Mouse (Mus musculus) brown adipose tissue, adult 24 weeks (tissue): ENCODE data around the gene Mybpc3. TPM values are rescaled to one million over a fixed set of nuclear protein-coding genes. Genes with fewer than 3 reads are reported as not detected.

ENCODE experiments used
- H3K27ac ChIP-seq: fragments of 200-500 bp; replicated peaks from 2 replicates; pipeline ENCODE4 v1.5.1; 2012; ENCODE audit warnings: low read depth, mild to moderate bottlenecking, low read length
- H3K4me1 ChIP-seq: fragments of 200-500 bp; 2 replicates; pipeline ENCODE4 v1.6.1; 2012; ENCODE audit warnings: low read length, mixed read lengths; ENCODE audit not compliant: control insufficient read depth, insufficient read depth, insufficient read length
- H3K4me3 ChIP-seq: fragments of 200-500 bp; 2 replicates; pipeline ENCODE4 v1.5.1; 2012; ENCODE audit warnings: low read depth, mild to moderate bottlenecking, low read length, moderate library complexity; ENCODE audit not compliant: insufficient read depth
- polyA plus RNA-seq: library from polyadenylated mRNA; stranded (reverse); fragments of >200 nt; gene quantifications from 2 replicates; pipeline ENCODE4 v1.2.4, GENCODE M21; 2012; ENCODE audit not compliant: missing spikeins, insufficient read depth, insufficient read length

The Mybpc3 gene
- polyA plus RNA-seq, 1 experiment: not detected

- no peaks in the 10 kb centered on the region for H3K4me1 ChIP-seq
- no peak overlapping the region for H3K4me3 ChIP-seq
- no peak overlapping the region for H3K27ac ChIP-seq
Measured at GRCm38 (mm10) chr2:91125101-91125500, 7.2 kb downstream of the Mybpc3 start.

- H3K4me3 ChIP-seq: no peak overlapping the region
- H3K27ac ChIP-seq: no peak overlapping the region
- H3K4me1 ChIP-seq: no peaks in the 10 kb centered on the region
Measured at GRCm38 (mm10) chr2:91128761-91129160, 10.8 kb downstream of the Mybpc3 start.

DNA sequence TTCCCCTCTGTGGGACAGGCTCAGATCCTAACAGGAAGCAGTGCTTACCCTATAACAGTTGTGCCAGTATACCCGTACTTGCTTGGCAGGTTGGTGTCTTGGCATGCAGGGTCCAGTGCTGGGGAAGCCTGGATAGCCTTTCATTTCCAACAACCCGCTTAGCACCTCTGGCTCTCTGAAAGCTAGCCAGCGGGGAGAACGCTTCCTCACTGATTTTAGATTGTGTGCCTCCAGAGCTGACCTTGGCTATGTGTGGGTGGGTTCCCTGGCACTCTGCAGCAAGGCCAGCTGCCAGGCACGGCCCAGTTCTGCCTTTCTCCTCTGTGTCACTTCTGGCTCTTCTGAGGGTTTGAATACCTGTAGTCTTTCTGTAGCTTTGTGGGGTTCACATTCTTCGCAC, 12.2 kb downstream of the Mybpc3 start:
- Histone ChIP-seq H3K27ac (no peak overlapping the region), H3K4me3 (no peak overlapping the region), H3K4me1 (no peaks in the 10 kb centered on the region)

DNA sequence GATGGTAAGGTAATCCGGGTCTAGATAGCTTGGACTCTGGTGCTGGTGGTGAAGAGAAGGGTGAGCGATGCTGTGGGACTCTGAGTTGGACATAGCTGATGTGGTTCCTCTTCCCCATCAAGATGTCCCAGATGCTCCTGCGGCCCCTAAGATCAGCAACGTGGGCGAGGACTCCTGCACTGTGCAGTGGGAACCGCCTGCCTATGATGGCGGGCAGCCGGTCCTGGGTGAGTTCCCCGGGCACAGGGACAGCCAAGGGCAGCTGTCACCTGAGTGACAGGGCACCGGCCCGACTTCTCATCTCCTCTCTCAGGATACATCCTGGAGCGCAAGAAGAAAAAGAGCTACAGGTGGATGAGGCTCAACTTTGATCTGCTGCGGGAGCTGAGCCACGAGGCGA, 13.3 kb downstream of the Mybpc3 start:
- Histone ChIP-seq H3K4me3 (no peak overlapping the region), H3K4me1 (no peaks in the 10 kb centered on the region), H3K27ac (no peak overlapping the region)

- Histone ChIP-seq H3K4me1 (no peaks in the 10 kb centered on the region), H3K4me3 (no peak overlapping the region), H3K27ac (no peak overlapping the region)
Measured at GRCm38 (mm10) chr2:91132035-91132434, 14.1 kb downstream of the Mybpc3 start.

DNA sequence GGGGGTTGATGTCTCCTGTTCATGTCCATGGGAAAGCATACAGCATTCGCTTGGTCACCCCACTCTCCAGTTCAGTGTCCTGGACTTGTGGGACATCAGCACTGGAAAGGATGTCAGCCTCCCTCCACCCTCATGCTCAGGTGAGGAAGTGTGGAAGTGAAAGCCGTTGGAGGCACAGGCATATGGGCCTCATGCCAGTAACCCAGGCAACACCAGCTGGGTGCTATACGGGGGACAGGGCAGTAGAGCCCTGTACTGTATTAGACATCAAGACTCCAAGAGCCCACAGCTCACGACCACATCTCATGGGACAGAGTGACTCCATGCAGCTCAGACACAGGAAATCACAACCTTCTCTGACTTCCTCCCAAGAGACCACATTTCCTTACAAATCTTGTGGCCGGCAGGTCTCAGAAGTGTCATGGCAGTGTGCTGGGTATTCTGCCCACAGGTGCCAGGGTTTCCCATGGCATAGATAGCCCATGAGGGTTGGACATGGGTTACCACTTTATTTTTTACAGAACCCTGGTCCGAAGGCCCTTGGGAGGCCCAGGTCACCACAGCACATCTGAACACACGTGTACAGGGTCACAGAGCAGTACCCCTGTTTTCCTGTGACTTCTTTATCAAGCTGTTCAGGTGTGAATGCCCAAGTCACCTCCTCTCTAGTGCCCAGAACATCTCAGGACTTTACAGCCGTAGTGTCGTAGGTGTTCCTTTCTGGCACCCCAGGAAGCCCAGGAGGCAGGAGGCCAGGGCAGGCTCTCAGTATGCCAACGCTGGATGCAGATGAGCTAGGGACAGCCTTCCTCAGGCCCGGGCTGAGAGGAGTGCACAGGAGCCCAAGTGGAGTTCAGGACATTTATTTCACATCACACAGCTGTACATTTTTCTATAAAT, 18.8 kb downstream of the Mybpc3 start:
- no peaks in the 10 kb centered on the region for H3K4me1 ChIP-seq
- no peak overlapping the region for H3K4me3 ChIP-seq
- no peak overlapping the region for H3K27ac ChIP-seq

- no peak overlapping the region for H3K4me3 ChIP-seq
- H3K4me1 ChIP-seq: no peaks in the 10 kb centered on the region
- no peak overlapping the region for H3K27ac ChIP-seq
Measured at GRCm38 (mm10) chr2:91137481-91137880, 19.5 kb downstream of the Mybpc3 start.

- H3K4me1 ChIP-seq: no peaks in the 10 kb centered on the region
- H3K4me3 ChIP-seq: no peak overlapping the region
- H3K27ac ChIP-seq: no peak overlapping the region
Measured at GRCm38 (mm10) chr2:91139311-91139710, 21.4 kb downstream of the Mybpc3 start.

GRCm38 (mm10) chr2:91139764-91140163, 21.8 kb downstream of the Mybpc3 start:
- Histone ChIP-seq H3K4me1 (no peaks in the 10 kb centered on the region), H3K4me3 (no peak overlapping the region), H3K27ac (no peak overlapping the region)

GRCm38 (mm10) chr2:91142920-91143319, 25.0 kb downstream of the Mybpc3 start:
- Histone ChIP-seq H3K4me3 (no peak overlapping the region), H3K4me1 (no peaks in the 10 kb centered on the region), H3K27ac (no peak overlapping the region)

GRCm38 (mm10) chr2:91143401-91143800, 25.5 kb downstream of the Mybpc3 start:
- Histone ChIP-seq H3K4me3 (no peak overlapping the region), H3K4me1 (no peaks in the 10 kb centered on the region), H3K27ac (no peak overlapping the region)

DNA sequence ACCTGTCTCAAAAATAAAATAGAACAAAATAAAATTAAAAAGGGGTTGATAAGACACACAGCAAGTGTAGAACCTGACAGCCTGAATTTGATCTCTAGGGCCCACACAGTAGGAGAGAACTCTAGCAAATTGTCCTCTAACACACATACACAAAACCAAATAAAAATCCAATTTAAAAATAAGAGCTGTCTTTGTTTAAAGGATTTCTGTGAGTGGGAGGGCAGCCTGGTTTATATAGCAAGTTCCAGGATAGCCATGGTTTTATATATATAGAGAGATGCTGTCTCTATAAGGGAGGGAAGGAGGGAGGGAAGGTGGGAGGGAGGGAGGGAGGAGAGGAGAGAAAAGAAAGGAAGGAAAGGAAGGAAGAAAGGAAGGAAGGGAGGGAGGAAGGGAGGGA, 30.2 kb downstream of the Mybpc3 start:
- H3K27ac ChIP-seq: no peak overlapping the region
- no peaks in the 10 kb centered on the region for H3K4me1 ChIP-seq
- H3K4me3 ChIP-seq: no peak overlapping the region

- Histone ChIP-seq H3K27ac (no peak overlapping the region), H3K4me1 (no peaks in the 10 kb centered on the region), H3K4me3 (no peak overlapping the region)
Measured at GRCm38 (mm10) chr2:91151331-91151730, 33.4 kb downstream of the Mybpc3 start.

DNA sequence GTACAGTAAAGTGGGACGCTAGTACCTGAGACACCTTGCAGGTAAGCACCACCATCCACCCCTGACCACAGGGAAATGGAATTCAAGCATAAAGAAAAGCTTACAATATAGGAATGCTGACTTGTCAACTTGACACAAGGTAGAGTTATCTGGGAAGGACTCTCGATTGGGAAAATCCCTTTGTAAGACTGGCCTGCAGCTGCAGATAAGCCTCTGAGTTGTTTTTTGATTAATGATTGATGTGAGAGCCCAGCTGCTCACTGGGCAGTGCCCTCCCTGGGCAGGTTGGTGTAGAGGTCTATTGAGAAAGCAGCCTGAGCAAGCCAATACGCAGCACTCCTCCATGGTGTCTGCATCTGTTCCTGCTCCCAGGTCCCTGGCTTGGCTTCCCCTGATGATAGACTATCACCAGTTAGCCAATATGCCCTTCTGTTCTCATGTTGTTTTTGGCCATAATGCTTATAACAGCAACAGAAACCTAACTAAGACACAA, 35.0 kb downstream of the Mybpc3 start:
- H3K27ac ChIP-seq: no peak overlapping the region
- H3K4me3 ChIP-seq: no peak overlapping the region
- H3K4me1 ChIP-seq: no peaks in the 10 kb centered on the region

DNA sequence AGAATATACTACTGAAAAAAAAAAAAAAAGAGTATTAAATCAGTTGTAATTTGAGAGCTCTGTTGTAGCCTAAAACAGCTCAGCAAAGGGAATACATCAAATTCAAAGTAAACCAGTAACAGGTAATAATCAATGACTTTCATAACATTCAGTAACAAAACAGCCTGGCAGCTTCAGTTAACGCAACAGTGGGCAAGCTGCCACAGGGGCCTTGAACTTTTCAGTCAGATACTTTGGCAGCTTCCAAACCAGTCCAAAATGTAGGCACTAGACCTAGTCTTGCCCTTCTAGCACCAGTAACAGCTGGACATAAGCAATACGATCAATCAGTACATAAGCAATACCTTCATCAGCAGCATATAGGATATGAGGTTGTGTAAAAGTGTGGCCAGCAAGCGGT, 36.1 kb downstream of the Mybpc3 start:
- no peak overlapping the region for H3K27ac ChIP-seq
- H3K4me3 ChIP-seq: no peak overlapping the region
- H3K4me1 ChIP-seq: no peaks in the 10 kb centered on the region
